Mouse (Mus musculus): Measurements from ENCODE around the gene Otp.

GRCm38 (mm10) chr13:94874039-94874425 lies 1.4 kb upstream of the Otp start:
- no peak for TF ChIP-seq CTCF (conservative IDR thresholded peaks at IDR 0.05; ENCODE audit: low read length)
- no peak for TF ChIP-seq NANOG (IDR thresholded peaks at IDR 0.05; ENCODE audit: borderline replicate concordance, low read length)

Data from E14TG2a.4 (cell line).